Mouse (Mus musculus) stomach, embryonic 15.5 days (tissue): ENCODE measurements around the gene Mcm3. TPM values are rescaled to one million over a fixed set of nuclear protein-coding genes. Genes with fewer than 3 reads are reported as not detected.

Source experiments
- ATAC-seq: fragments of 200-750 bp; cut with Nextera tagmentation; 2 replicates; pipeline ENCODE4 v1.8.0; 2017; ENCODE audit warnings: low read depth, moderate number of reproducible peaks, moderate TSS enrichment; ENCODE audit not compliant: insufficient read depth, low FRiP score
- H3K27ac ChIP-seq: fragments of 300-500 bp; sonication (generic); 2 replicates; pipeline ENCODE4 v1.5.1; 2015; ENCODE audit warnings: mild to moderate bottlenecking, inconsistent platforms
- H3K27me3 ChIP-seq: fragments of 300-500 bp; sonication (generic); replicated peaks from 2 replicates; pipeline ENCODE4 v1.6.1; 2015; ENCODE audit warnings: inconsistent platforms
- H3K36me3 ChIP-seq: fragments of 300-500 bp; sonication (generic); 2 replicates; pipeline ENCODE4 v1.6.1; 2015; ENCODE audit warnings: inconsistent platforms
- H3K4me1 ChIP-seq: fragments of 300-500 bp; sonication (generic); 2 replicates; pipeline ENCODE4 v1.6.1; 2015; ENCODE audit warnings: inconsistent platforms
- H3K4me2 ChIP-seq: fragments of 300-500 bp; sonication (generic); 2 replicates; pipeline ENCODE4 v1.6.1; 2015; ENCODE audit warnings: mild to moderate bottlenecking, inconsistent platforms
- H3K4me3 ChIP-seq: fragments of 300-500 bp; sonication (generic); replicated peaks from 2 replicates; pipeline ENCODE4 v1.5.1; 2015; ENCODE audit warnings: inconsistent platforms
- H3K9ac ChIP-seq: fragments of 300-500 bp; sonication (generic); 2 replicates; pipeline ENCODE4 v1.6.1; 2015; ENCODE audit warnings: inconsistent platforms
- H3K9me3 ChIP-seq: fragments of 300-500 bp; sonication (generic); 2 replicates; pipeline ENCODE4 v1.6.1; 2016; ENCODE audit warnings: inconsistent platforms
- WGBS: fragments of 180-500 bp; shearing (Covaris S2); methylation state at CpG from one replicate; pipeline ENCODE4 v1.1.7; 2015; 5-methylcytosine and 5-hydroxymethylcytosine counted together
- polyA plus RNA-seq: library from polyadenylated mRNA; unstranded; fragments of >200 nt; fragmentation: Nextera tagmentation; extraction: Ambion mirVana; gene quantifications from 2 replicates; pipeline ENCODE4 v1.2.1, GENCODE M21; 2015

Mcm3 gene
- polyA plus RNA-seq, 1 experiment from 2014 or later, result 116 TPM

DNA sequence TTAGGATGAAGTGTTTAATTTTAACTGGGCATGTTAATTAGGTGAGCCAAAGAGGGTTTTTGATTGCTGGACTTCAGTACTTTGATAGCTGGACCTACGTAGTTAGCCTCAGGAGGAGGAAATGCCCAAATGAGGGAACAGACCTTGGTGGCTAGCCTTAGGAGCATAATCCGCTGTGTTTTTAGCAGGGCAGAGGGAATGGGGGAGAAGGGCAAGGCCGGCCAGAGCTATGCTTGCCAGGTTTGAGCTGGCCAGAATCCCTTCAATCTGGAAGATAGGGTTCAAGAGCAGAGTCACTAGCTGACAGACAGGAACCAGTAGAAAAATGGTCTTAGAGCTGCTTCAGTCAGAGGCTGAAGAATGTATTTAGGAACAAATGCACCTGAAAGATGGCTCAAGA is 62.5 kb downstream of the Mcm3 start:
- Histone ChIP-seq H3K4me3 (no peak overlapping the region), H3K36me3 (no peaks in the 10 kb centered on the region), H3K9ac (no peak overlapping the region), H3K4me1 (no peaks in the 10 kb centered on the region), H3K4me2 (no peak overlapping the region), H3K9me3 (no peaks in the 10 kb centered on the region), H3K27ac (no peak overlapping the region), H3K27me3 (no peaks in the 10 kb centered on the region)
- 84% methylated on average over 3 of the region's 3 CpGs for WGBS
- no peak for ATAC-seq

DNA sequence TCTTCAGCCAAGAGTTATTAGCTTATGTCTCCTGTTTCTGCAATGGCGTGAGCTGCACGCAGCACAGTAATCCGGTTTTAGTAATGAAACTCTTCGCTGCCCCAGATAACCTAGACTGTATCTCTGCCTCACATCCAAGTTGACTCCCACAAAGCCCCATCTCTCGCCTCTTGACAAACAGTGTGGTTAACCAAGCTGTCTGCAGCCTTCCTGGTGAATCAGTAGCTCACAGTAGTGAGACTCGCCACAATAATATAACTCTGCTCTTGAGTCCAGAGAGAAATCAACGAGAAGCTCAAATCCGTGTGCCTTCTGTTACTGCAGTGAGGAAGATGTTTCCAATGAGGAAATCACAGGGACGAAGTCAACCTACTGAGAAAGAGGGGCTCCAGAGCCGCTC is 65.7 kb downstream of the Mcm3 start:
- Histone ChIP-seq H3K9ac (no peak overlapping the region), H3K4me1 (no peaks in the 10 kb centered on the region), H3K27ac (no peak overlapping the region), H3K4me2 (no peak overlapping the region), H3K27me3 (no peaks in the 10 kb centered on the region), H3K36me3 (no peaks in the 10 kb centered on the region), H3K9me3 (no peaks in the 10 kb centered on the region), H3K4me3 (no peak overlapping the region)
- no peak for ATAC-seq
- WGBS, result 72% methylated on average over 10 of the region's 10 CpGs

Other genes starting within 250 kb of the Mcm3 start
- 1.1 and 1.6 TPM in 2 replicates for gene Pkhd1, start 202.2 kb downstream of the Mcm3 start, polyA plus RNA-seq
- not detected in 2 replicates for gene Il17a, start 89.4 kb downstream of the Mcm3 start, polyA plus RNA-seq
- gene Il17f, start 29.7 kb downstream of the Mcm3 start, polyA plus RNA-seq, result 0.12 TPM in 1 of 2 replicates, not detected in the other
- 9.3 and 10.7 TPM in 2 replicates for gene Paqr8, start 70.3 kb upstream of the Mcm3 start, polyA plus RNA-seq
- gene Efhc1, start 131.3 kb upstream of the Mcm3 start, polyA plus RNA-seq, result 2.5 and 2.8 TPM in 2 replicates